Mouse (Mus musculus): ENCODE measurements around the gene Gpr62. TPM values are rescaled to one million over a fixed set of nuclear protein-coding genes. Genes with fewer than 3 reads are reported as not detected.

The Gpr62 gene
- total RNA-seq, 2 experiments from 2014 or later, result 0.13 TPM; not detected in 1

- no peak for DNase-seq
Observed at GRCm38 (mm10) chr9:106454888-106455681, 10.7 kb downstream of the Gpr62 start.

- DNase-seq, result no peak
Observed at GRCm38 (mm10) chr9:106454071-106454761, 11.5 kb downstream of the Gpr62 start.

- peak; percentile 67 to 73 for DNase-seq
Observed at GRCm38 (mm10) chr9:106453271-106454070, 12.3 kb downstream of the Gpr62 start, which contains the start of gene Pcbp4. TSS of gene Pcbp4 (plus strand) at chr9:106453291.

GRCm38 (mm10) chr9:106452821-106453220, 12.9 kb downstream of the Gpr62 start:
- peak in 1 of 2 experiments; percentile 55 for DNase-seq

GRCm38 (mm10) chr9:106452351-106452750, 13.4 kb downstream of the Gpr62 start:
- DNase-seq, result no peak

GRCm38 (mm10) chr9:106451899-106452298, 13.8 kb downstream of the Gpr62 start:
- DNase-seq, result no peak

GRCm38 (mm10) chr9:106451298-106451697, 14.4 kb downstream of the Gpr62 start:
- no peak for DNase-seq

- peak; percentile 81 to 86 for DNase-seq
Observed at GRCm38 (mm10) chr9:106450661-106451060, 15.1 kb downstream of the Gpr62 start.

- DNase-seq, result no peak
Observed at GRCm38 (mm10) chr9:106449947-106450346, 15.8 kb downstream of the Gpr62 start.

- DNase-seq, result peak; percentile 83 to 86
Observed at GRCm38 (mm10) chr9:106448498-106449031, 17.2 kb downstream of the Gpr62 start.

- DNase-seq, result no peak
Observed at GRCm38 (mm10) chr9:106447951-106448350, 17.8 kb downstream of the Gpr62 start.

GRCm38 (mm10) chr9:106447348-106447747, 18.4 kb downstream of the Gpr62 start, which contains the start of the genes Abhd14b and Abhd14a:
TSS of gene Abhd14b (plus strand) at chr9:106447459.
TSS of gene Abhd14a (minus strand) at chr9:106447678.
- peak; percentile 98 for DNase-seq

GRCm38 (mm10) chr9:106444836-106445235, 20.9 kb downstream of the Gpr62 start:
- no peak for DNase-seq

- DNase-seq, result no peak
Observed at GRCm38 (mm10) chr9:106442680-106443079, 23.1 kb downstream of the Gpr62 start.

- no peak for DNase-seq
Observed at GRCm38 (mm10) chr9:106436566-106436965, 29.2 kb downstream of the Gpr62 start.

GRCm38 (mm10) chr9:106433389-106433788, 32.3 kb downstream of the Gpr62 start:
- DNase-seq, result no peak

- DNase-seq, result no peak
Observed at GRCm38 (mm10) chr9:106430015-106430264, 35.8 kb downstream of the Gpr62 start.

GRCm38 (mm10) chr9:106429221-106430014, 36.3 kb downstream of the Gpr62 start, which contains the start of gene Rpl29:
TSS of gene Rpl29 (plus strand) at chr9:106429454.
- DNase-seq, result peak; percentile 93 to 95

- DNase-seq, result no peak
Observed at GRCm38 (mm10) chr9:106428719-106429220, 37.0 kb downstream of the Gpr62 start.

- peak; percentile 85 to 89 for DNase-seq
Observed at GRCm38 (mm10) chr9:106421865-106422160, 43.9 kb downstream of the Gpr62 start.

Measured in adrenal gland, postnatal 36 days (tissue).